Mouse (Mus musculus): ENCODE results near the gene 5730522E02Rik. TPM values are rescaled to one million over a fixed set of nuclear protein-coding genes. Genes with fewer than 3 reads are reported as not detected.

5730522E02Rik gene
- polyA plus RNA-seq, 1 experiment from 2014 or later = 10.6 TPM

GRCm38 (mm10) chr11:25856629-25857568 lies 353.7 kb downstream of the 5730522E02Rik start:
- Histone ChIP-seq H3K4me2 (replicated peaks) (no peak overlapping the region), H3K9me3 (no peaks in the 10 kb centered on the region), H3K27me3 (no peaks in the 10 kb centered on the region), H3K4me1 (peaks cover 12% of the 10 kb centered on the region), H3K4me3 (no peak overlapping the region), H3K36me3 (no peaks in the 10 kb centered on the region), H3K27ac (no peak overlapping the region), H3K9ac (no peak overlapping the region)
- ATAC-seq (ENCODE audit: insufficient number of reproducible peaks, insufficient read depth, low FRiP score, low TSS enrichment) = no peak
- WGBS = 52% methylated on average over 16 of the region's 16 CpGs

GRCm38 (mm10) chr11:25855794-25856193 lies 354.8 kb downstream of the 5730522E02Rik start:
- H3K9me3 ChIP-seq = no peaks in the 10 kb centered on the region
- H3K27me3 ChIP-seq = no peaks in the 10 kb centered on the region
- ATAC-seq (ENCODE audit: insufficient number of reproducible peaks, insufficient read depth, low FRiP score, low TSS enrichment) = no peak
- H3K27ac ChIP-seq = no peak overlapping the region; the same call in 1 of the 2 replicates
- H3K9ac ChIP-seq = no peak overlapping the region
- H3K4me1 ChIP-seq = peaks cover 12% of the 10 kb centered on the region
- no peaks in the 10 kb centered on the region for H3K36me3 ChIP-seq
- H3K4me2 ChIP-seq (replicated peaks) = peak overlapping the region; percentile 22
- H3K4me3 ChIP-seq = no peak overlapping the region
- 53% methylated on average over 9 of the region's 9 CpGs for WGBS

- Histone ChIP-seq H3K9me3 (no peaks in the 10 kb centered on the region), H3K4me2 (replicated peaks) (no peak overlapping the region), H3K27me3 (no peaks in the 10 kb centered on the region), H3K36me3 (no peaks in the 10 kb centered on the region), H3K4me3 (no peak overlapping the region), H3K27ac (no peak overlapping the region), H3K4me1 (peaks cover 12% of the 10 kb centered on the region), H3K9ac (no peak overlapping the region)
- no peak for ATAC-seq (ENCODE audit: insufficient number of reproducible peaks, insufficient read depth, low FRiP score, low TSS enrichment)
- 84% methylated on average over 10 of the region's 10 CpGs for WGBS
Measured at GRCm38 (mm10) chr11:25854216-25854615, 356.3 kb downstream of the 5730522E02Rik start.

GRCm38 (mm10) chr11:25853032-25853431 lies 357.5 kb downstream of the 5730522E02Rik start:
- no peak overlapping the region for H3K9ac ChIP-seq
- no peaks in the 10 kb centered on the region for H3K36me3 ChIP-seq
- H3K4me3 ChIP-seq = no peak overlapping the region
- H3K4me2 ChIP-seq (replicated peaks) = no peak overlapping the region
- H3K9me3 ChIP-seq = no peaks in the 10 kb centered on the region
- peaks cover 12% of the 10 kb centered on the region for H3K4me1 ChIP-seq
- H3K27me3 ChIP-seq = no peaks in the 10 kb centered on the region
- ATAC-seq (ENCODE audit: insufficient number of reproducible peaks, insufficient read depth, low FRiP score, low TSS enrichment) = no peak
- no peak overlapping the region for H3K27ac ChIP-seq
- WGBS = 38% methylated on average over 5 of the region's 5 CpGs

- no peak overlapping the region for H3K4me2 ChIP-seq (replicated peaks)
Measured at GRCm38 (mm10) chr11:25848824-25849644, 361.5 kb downstream of the 5730522E02Rik start.

GRCm38 (mm10) chr11:25838451-25838850 lies 372.1 kb downstream of the 5730522E02Rik start:
- Histone ChIP-seq H3K4me3 (no peak overlapping the region), H3K9ac (no peak overlapping the region), H3K4me1 (no peaks in the 10 kb centered on the region), H3K27ac (no peak overlapping the region), H3K27me3 (no peaks in the 10 kb centered on the region), H3K9me3 (no peaks in the 10 kb centered on the region), H3K4me2 (replicated peaks) (no peak overlapping the region), H3K36me3 (no peaks in the 10 kb centered on the region)
- ATAC-seq (ENCODE audit: insufficient number of reproducible peaks, insufficient read depth, low FRiP score, low TSS enrichment) = no peak
- WGBS = 74% methylated on average over 1 of the region's 1 CpGs

More at GRCm38 (mm10) chr11:25848824-25849644, 361.5 kb downstream of the 5730522E02Rik start:
- Histone ChIP-seq H3K27ac (no peak overlapping the region), H3K36me3 (no peaks in the 10 kb centered on the region), H3K4me3 (no peak overlapping the region), H3K27me3 (no peaks in the 10 kb centered on the region), H3K9ac (no peak overlapping the region), H3K4me1 (no peaks in the 10 kb centered on the region), H3K9me3 (no peaks in the 10 kb centered on the region)
- WGBS = 58% methylated on average over 14 of the region's 14 CpGs
- no peak for ATAC-seq (ENCODE audit: insufficient number of reproducible peaks, insufficient read depth, low FRiP score, low TSS enrichment)

GRCm38 (mm10) chr11:25819789-25820188 lies 390.8 kb downstream of the 5730522E02Rik start:
- no peak for ATAC-seq (ENCODE audit: insufficient number of reproducible peaks, insufficient read depth, low FRiP score, low TSS enrichment)

GRCm38 (mm10) chr11:25813446-25813845 lies 397.1 kb downstream of the 5730522E02Rik start:
- H3K4me3 ChIP-seq = no peak overlapping the region
- no peaks in the 10 kb centered on the region for H3K27me3 ChIP-seq
- no peaks in the 10 kb centered on the region for H3K9me3 ChIP-seq
- ATAC-seq (ENCODE audit: insufficient number of reproducible peaks, insufficient read depth, low FRiP score, low TSS enrichment) = no peak
- H3K9ac ChIP-seq = no peak overlapping the region
- WGBS = 88% methylated on average over 2 of the region's 2 CpGs
- no peaks in the 10 kb centered on the region for H3K36me3 ChIP-seq
- no peak overlapping the region for H3K27ac ChIP-seq
- H3K4me1 ChIP-seq = no peaks in the 10 kb centered on the region
- H3K4me2 ChIP-seq (replicated peaks) = no peak overlapping the region

More at GRCm38 (mm10) chr11:25819789-25820188, 390.8 kb downstream of the 5730522E02Rik start:
- Histone ChIP-seq H3K27ac (no peak overlapping the region), H3K27me3 (no peaks in the 10 kb centered on the region), H3K9me3 (no peaks in the 10 kb centered on the region), H3K4me3 (no peak overlapping the region), H3K4me2 (replicated peaks) (no peak overlapping the region), H3K36me3 (no peaks in the 10 kb centered on the region), H3K9ac (no peak overlapping the region), H3K4me1 (no peaks in the 10 kb centered on the region)

- H3K9ac ChIP-seq = no peak overlapping the region
- 70% methylated on average over 1 of the region's 1 CpGs for WGBS
Measured at GRCm38 (mm10) chr11:25787691-25788090, 422.9 kb downstream of the 5730522E02Rik start.

GRCm38 (mm10) chr11:25772231-25772630 lies 438.3 kb downstream of the 5730522E02Rik start:
- H3K36me3 ChIP-seq = no peaks in the 10 kb centered on the region
- H3K4me1 ChIP-seq = no peaks in the 10 kb centered on the region
- H3K27ac ChIP-seq = no peak overlapping the region
- H3K9ac ChIP-seq = no peak overlapping the region
- H3K9me3 ChIP-seq = no peaks in the 10 kb centered on the region
- no peak overlapping the region for H3K4me3 ChIP-seq
- no peak overlapping the region for H3K4me2 ChIP-seq (replicated peaks)
- WGBS = 60% methylated on average over 1 of the region's 1 CpGs
- no peak for ATAC-seq (ENCODE audit: insufficient number of reproducible peaks, insufficient read depth, low FRiP score, low TSS enrichment)
- no peaks in the 10 kb centered on the region for H3K27me3 ChIP-seq

More at GRCm38 (mm10) chr11:25787691-25788090, 422.9 kb downstream of the 5730522E02Rik start:
- Histone ChIP-seq H3K4me3 (no peak overlapping the region), H3K27ac (no peak overlapping the region), H3K36me3 (no peaks in the 10 kb centered on the region), H3K27me3 (no peaks in the 10 kb centered on the region), H3K4me1 (no peaks in the 10 kb centered on the region), H3K4me2 (replicated peaks) (no peak overlapping the region), H3K9me3 (no peaks in the 10 kb centered on the region)
- ATAC-seq (ENCODE audit: insufficient number of reproducible peaks, insufficient read depth, low FRiP score, low TSS enrichment) = no peak

- H3K4me2 ChIP-seq (replicated peaks) = no peak overlapping the region
- no peak for ATAC-seq (ENCODE audit: insufficient number of reproducible peaks, insufficient read depth, low FRiP score, low TSS enrichment)
- no peaks in the 10 kb centered on the region for H3K27me3 ChIP-seq
- no peaks in the 10 kb centered on the region for H3K36me3 ChIP-seq
- H3K9ac ChIP-seq = no peak overlapping the region
- 90% methylated on average over 3 of the region's 3 CpGs for WGBS
- no peaks in the 10 kb centered on the region for H3K4me1 ChIP-seq
- H3K4me3 ChIP-seq = no peak overlapping the region
- no peaks in the 10 kb centered on the region for H3K9me3 ChIP-seq
- H3K27ac ChIP-seq = no peak overlapping the region
Measured at GRCm38 (mm10) chr11:25770991-25771568, 439.5 kb downstream of the 5730522E02Rik start.

Data from embryonic facial prominence, embryonic 12.5 days (tissue).